Mouse (Mus musculus): Measurements from ENCODE around the gene Lef1. TPM values are rescaled to one million over a fixed set of nuclear protein-coding genes. Genes with fewer than 3 reads are reported as not detected.

Gene Lef1
- polyA plus RNA-seq, 2 experiments = 0.12 to 0.25 TPM

DNA sequence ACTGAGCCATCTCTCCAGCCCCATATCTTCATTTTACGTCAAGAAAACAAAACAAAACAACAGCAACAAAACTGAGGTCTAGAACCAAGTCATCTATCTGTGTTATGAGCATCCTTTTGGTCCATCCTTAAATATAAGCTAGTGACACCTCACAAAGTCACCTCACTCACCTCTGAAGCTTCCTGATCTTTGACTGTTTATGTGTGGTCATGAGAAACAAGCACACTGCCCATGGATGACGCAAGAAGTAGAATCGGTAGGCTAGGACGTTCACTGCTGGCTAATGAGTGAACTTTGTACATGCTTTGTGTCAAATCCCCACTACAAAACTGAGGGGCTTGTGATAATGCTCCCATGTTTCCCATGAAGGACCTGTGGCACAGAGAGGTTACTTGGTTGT lies 16.2 kb downstream of the Lef1 start:
- ATAC-seq (ENCODE audit: insufficient read depth) (no peak), DNase-seq (ENCODE audit: low read depth in 3 of 3, low spot score in 3 of 3) (no peak)
- Histone ChIP-seq H3K36me3 (replicated peaks; ENCODE audit: control insufficient read depth, insufficient read depth, low read depth) (no peaks in the 10 kb centered on the region), H3K27ac (no peak overlapping the region), H3K4me3 (ENCODE audit: insufficient read depth in 1 of 2, low read depth in 2 of 2, low read length in 2 of 2) (no peak overlapping the region), H3K27me3 (ENCODE audit: control insufficient read depth, insufficient read depth, low read length) (no peaks in the 10 kb centered on the region), H3K9me3 (ENCODE audit: control insufficient read depth, low read length) (no peaks in the 10 kb centered on the region), H3K9ac (replicated peaks) (no peak overlapping the region), H3K4me2 (ENCODE audit: low read depth) (no peak overlapping the region), H3K4me1 (replicated peaks; ENCODE audit: control insufficient read depth in 2 of 2, insufficient read depth in 2 of 2, low read length in 1 of 2) (no peaks in the 10 kb centered on the region)
- TF ChIP-seq CTCF (IDR thresholded peaks at IDR 0.05; ENCODE audit: low read depth) (no peak), EP300 (IDR thresholded peaks at IDR 0.05; ENCODE audit: low read depth) (no peak)
- WGBS (ENCODE audit: insufficient replicate concordance) = 71% methylated on average over 4 of the region's 4 CpGs

DNA sequence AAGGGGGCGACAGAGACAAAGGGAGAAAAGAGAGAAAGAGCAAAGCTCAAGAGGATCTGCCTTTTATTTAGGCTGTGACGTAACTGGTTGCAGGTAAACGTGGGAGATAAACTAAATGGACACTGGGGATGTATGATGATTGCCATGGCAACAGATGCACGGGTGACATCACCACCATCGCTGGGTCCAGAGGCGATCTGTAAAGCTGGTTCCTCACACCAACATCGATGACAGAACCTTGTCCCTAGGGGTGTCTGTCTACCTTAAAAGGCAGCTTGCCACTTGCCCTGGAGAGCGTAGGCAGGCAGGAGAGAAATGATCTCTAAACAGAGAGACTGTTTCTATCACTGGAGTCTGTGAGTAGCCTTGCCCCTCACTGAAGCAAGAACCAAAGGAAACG lies 23.7 kb downstream of the Lef1 start:
- H3K9me3 ChIP-seq (ENCODE audit: control insufficient read depth, low read length) = no peaks in the 10 kb centered on the region
- H3K9ac ChIP-seq (replicated peaks) = no peak overlapping the region
- WGBS (ENCODE audit: insufficient replicate concordance) = 54% methylated on average over 9 of the region's 9 CpGs
- no peak for TF ChIP-seq EP300 (IDR thresholded peaks at IDR 0.05; ENCODE audit: low read depth)
- no peak for TF ChIP-seq CTCF (IDR thresholded peaks at IDR 0.05; ENCODE audit: low read depth)
- no peaks in the 10 kb centered on the region for H3K27me3 ChIP-seq (ENCODE audit: control insufficient read depth, insufficient read depth, low read length)
- ATAC-seq (ENCODE audit: insufficient read depth) (no peak), DNase-seq (ENCODE audit: low read depth in 3 of 3, low spot score in 3 of 3) (no peak)
- H3K36me3 ChIP-seq (replicated peaks; ENCODE audit: control insufficient read depth, insufficient read depth, low read depth) = no peaks in the 10 kb centered on the region
- no peak overlapping the region for H3K4me3 ChIP-seq (ENCODE audit: insufficient read depth in 1 of 2, low read depth in 2 of 2, low read length in 2 of 2)
- no peaks in the 10 kb centered on the region for H3K4me1 ChIP-seq (replicated peaks; ENCODE audit: control insufficient read depth in 2 of 2, insufficient read depth in 2 of 2, low read length in 1 of 2)
- no peak overlapping the region for H3K27ac ChIP-seq
- no peak overlapping the region for H3K4me2 ChIP-seq (ENCODE audit: low read depth)

DNA sequence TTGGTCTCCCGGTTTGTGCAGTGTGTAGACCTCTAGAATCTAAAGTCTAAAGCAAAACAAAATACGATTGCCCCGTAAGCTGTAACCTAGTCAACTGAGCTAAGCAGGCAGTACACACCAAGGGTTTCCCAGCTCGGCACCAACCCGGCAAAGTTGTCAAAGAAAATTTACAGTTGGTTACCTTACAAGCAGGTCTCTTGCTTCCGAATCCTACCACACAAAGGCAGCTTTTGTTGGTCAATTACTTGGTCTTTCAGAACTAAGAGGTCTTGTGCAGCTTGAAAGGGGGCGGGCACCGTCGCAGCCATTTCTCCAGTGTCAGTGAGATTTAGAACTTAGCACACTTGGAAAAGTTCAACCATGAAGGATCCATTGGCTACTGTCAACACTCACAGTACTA lies 25.2 kb downstream of the Lef1 start:
- 71% methylated on average over 9 of the region's 9 CpGs for WGBS (ENCODE audit: insufficient replicate concordance)
- no peak overlapping the region for H3K4me3 ChIP-seq (ENCODE audit: insufficient read depth in 1 of 2, low read depth in 2 of 2, low read length in 2 of 2)
- no peaks in the 10 kb centered on the region for H3K27me3 ChIP-seq (ENCODE audit: control insufficient read depth, insufficient read depth, low read length)
- ATAC-seq (ENCODE audit: insufficient read depth) (no peak), DNase-seq (ENCODE audit: low read depth in 3 of 3, low spot score in 3 of 3) (no peak)
- H3K27ac ChIP-seq = no peak overlapping the region
- no peaks in the 10 kb centered on the region for H3K36me3 ChIP-seq (replicated peaks; ENCODE audit: control insufficient read depth, insufficient read depth, low read depth)
- no peak overlapping the region for H3K9ac ChIP-seq (replicated peaks)
- no peaks in the 10 kb centered on the region for H3K9me3 ChIP-seq (ENCODE audit: control insufficient read depth, low read length)
- H3K4me2 ChIP-seq (ENCODE audit: low read depth) = no peak overlapping the region
- TF ChIP-seq EP300 (IDR thresholded peaks at IDR 0.05; ENCODE audit: low read depth) (no peak), CTCF (IDR thresholded peaks at IDR 0.05; ENCODE audit: low read depth) (no peak)
- H3K4me1 ChIP-seq (replicated peaks; ENCODE audit: control insufficient read depth in 2 of 2, insufficient read depth in 2 of 2, low read length in 1 of 2) = peaks cover 0 to 4% of the 10 kb centered on the region in 2 experiments; a peak in 1 of 4 replicates

GRCm38 (mm10) chr3:131136455-131136854 lies 26.2 kb downstream of the Lef1 start:
- H3K4me3 ChIP-seq (ENCODE audit: insufficient read depth in 1 of 2, low read depth in 2 of 2, low read length in 2 of 2) = no peak overlapping the region
- H3K9me3 ChIP-seq (ENCODE audit: control insufficient read depth, low read length) = no peaks in the 10 kb centered on the region
- no peak for ATAC-seq (ENCODE audit: insufficient read depth)
- no peak overlapping the region for H3K9ac ChIP-seq (replicated peaks)
- DNase-seq (ENCODE audit: low read depth in 3 of 3, low spot score in 3 of 3) = no peak
- no peak for TF ChIP-seq CTCF (IDR thresholded peaks at IDR 0.05; ENCODE audit: low read depth)
- no peak for TF ChIP-seq EP300 (IDR thresholded peaks at IDR 0.05; ENCODE audit: low read depth)
- 34% methylated on average over 8 of the region's 8 CpGs for WGBS (ENCODE audit: insufficient replicate concordance)
- H3K27me3 ChIP-seq (ENCODE audit: control insufficient read depth, insufficient read depth, low read length) = no peaks in the 10 kb centered on the region
- peaks cover 0 to 4% of the 10 kb centered on the region in 2 experiments; a peak in 1 of 4 replicates for H3K4me1 ChIP-seq (replicated peaks; ENCODE audit: control insufficient read depth in 2 of 2, insufficient read depth in 2 of 2, low read length in 1 of 2)
- no peaks in the 10 kb centered on the region for H3K36me3 ChIP-seq (replicated peaks; ENCODE audit: control insufficient read depth, insufficient read depth, low read depth)
- no peak overlapping the region for H3K4me2 ChIP-seq (ENCODE audit: low read depth)
- no peak overlapping the region for H3K27ac ChIP-seq

DNA sequence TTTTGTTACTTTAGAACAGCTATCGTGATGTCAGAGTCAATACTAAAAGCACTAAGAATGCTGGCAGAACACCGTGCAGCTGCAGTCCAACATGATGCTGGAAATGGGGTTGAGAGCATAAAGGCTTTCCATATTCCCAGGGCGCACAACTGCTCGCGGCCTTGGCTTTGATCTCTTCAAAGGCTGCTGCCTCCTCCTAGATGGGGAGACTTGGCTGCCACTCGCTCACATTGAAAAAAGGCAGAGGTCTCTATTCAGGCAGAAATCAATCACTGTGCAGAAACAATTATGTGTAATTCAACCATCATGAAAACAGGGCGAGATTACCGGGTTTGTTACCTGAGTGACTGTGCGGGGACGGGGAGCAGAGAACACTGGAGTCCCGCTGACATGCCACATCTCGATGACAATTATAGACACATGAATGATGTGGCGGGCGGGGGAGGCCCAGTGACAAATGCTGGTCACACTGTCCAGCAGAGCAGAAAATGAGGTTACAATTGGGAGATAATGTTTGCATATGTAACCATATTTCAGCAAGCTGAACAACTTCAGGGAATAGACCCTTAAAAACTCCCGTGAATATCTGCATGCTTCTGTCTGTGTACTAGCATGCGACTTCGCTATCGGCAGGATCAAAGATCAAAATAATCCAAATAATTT lies 27.0 kb downstream of the Lef1 start:
- Histone ChIP-seq H3K9me3 (ENCODE audit: control insufficient read depth, low read length) (no peaks in the 10 kb centered on the region), H3K27ac (no peak overlapping the region), H3K4me3 (ENCODE audit: insufficient read depth in 1 of 2, low read depth in 2 of 2, low read length in 2 of 2) (no peak overlapping the region), H3K4me1 (replicated peaks; ENCODE audit: control insufficient read depth in 2 of 2, insufficient read depth in 2 of 2, low read length in 1 of 2) (peaks cover 0 to 4% of the 10 kb centered on the region in 2 experiments; a peak in 1 of 4 replicates), H3K4me2 (ENCODE audit: low read depth) (no peak overlapping the region), H3K27me3 (ENCODE audit: control insufficient read depth, insufficient read depth, low read length) (no peaks in the 10 kb centered on the region), H3K36me3 (replicated peaks; ENCODE audit: control insufficient read depth, insufficient read depth, low read depth) (no peaks in the 10 kb centered on the region), H3K9ac (replicated peaks) (no peak overlapping the region)
- DNase-seq (ENCODE audit: low read depth in 3 of 3, low spot score in 3 of 3) (no peak), ATAC-seq (ENCODE audit: insufficient read depth) (no peak)
- 70% methylated on average over 18 of the region's 18 CpGs for WGBS (ENCODE audit: insufficient replicate concordance)
- TF ChIP-seq EP300 (IDR thresholded peaks at IDR 0.05; ENCODE audit: low read depth) (no peak), CTCF (IDR thresholded peaks at IDR 0.05; ENCODE audit: low read depth) (no peak)

Measured in liver, embryonic 14.5 days (tissue).